Mouse (Mus musculus) stomach, postnatal 0 days (tissue): ENCODE data around the gene Zic2.

ENCODE experiments used
- CTCF ChIP-seq: IDR thresholded peaks from 2 replicates; pipeline ENCODE4 v1.5.1; 2016; ENCODE audit warnings: antibody characterized with exemption, low read depth, mild to moderate bottlenecking, moderate library complexity
- EP300 ChIP-seq: optimal IDR thresholded peaks from 2 replicates; pipeline ENCODE3; 2016; ENCODE audit warnings: antibody characterized with exemption

GRCm38 (mm10) chr14:122509058-122509457, 33.8 kb downstream of the Zic2 start:
- peak; percentile 67 for TF ChIP-seq CTCF
- no peak for TF ChIP-seq EP300
